Mouse (Mus musculus): Measurements from ENCODE around the gene Thra. TPM values are rescaled to one million over a fixed set of nuclear protein-coding genes. Genes with fewer than 3 reads are reported as not detected.

The Thra gene
- polyA plus RNA-seq, 1 experiment = 28.1 TPM

DNA sequence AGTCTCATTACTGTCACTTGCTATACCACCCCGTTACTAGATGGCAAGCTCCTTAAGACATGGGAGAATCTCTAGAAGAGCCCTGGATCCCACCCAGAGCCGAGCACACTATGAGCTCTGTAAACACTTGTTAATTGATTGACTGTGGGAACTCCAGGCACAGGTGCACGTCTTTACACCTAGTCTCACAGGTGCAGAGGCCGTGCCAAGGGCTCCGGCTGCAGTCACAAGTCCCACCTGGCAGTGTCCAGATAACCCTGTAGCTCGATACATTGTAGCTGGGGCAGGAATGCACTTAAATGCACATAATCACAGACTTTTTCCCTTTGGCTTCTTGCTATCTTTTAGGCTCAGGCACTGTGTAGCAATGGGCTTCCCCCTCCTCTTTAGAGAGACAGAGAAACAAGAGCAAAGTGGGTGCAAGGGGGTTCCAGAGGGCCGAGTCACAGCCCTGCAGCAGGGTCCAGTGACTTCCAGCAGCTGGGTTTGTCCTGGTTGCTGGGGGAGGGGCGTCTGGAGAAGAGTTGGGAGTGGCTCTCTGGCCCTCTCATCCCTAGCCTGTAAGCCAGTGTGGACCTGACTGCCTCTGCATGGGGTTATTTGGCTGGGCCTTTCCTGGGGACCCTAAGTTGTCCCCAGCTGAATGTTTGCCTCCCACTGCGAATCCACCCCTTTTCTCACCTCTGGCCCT, 3.4 kb downstream of the Thra start:
- H3K36me3 ChIP-seq (ENCODE audit: control insufficient read depth, insufficient read depth) = no peaks in the 10 kb centered on the region
- no peaks in the 10 kb centered on the region for H3K27me3 ChIP-seq (ENCODE audit: control insufficient read depth, insufficient read depth, insufficient read length)
- H3ac ChIP-seq (ENCODE audit: control insufficient read depth, insufficient read length, low read depth) = no peak overlapping the region
- H3K79me3 ChIP-seq (ENCODE audit: low read depth) = peaks cover 4% of the 10 kb centered on the region
- no peak overlapping the region for H3K4me3 ChIP-seq (ENCODE audit: insufficient read depth, poor library complexity, severe bottlenecking)
- peaks cover 26% of the 10 kb centered on the region for H3K79me2 ChIP-seq (ENCODE audit: control insufficient read depth, insufficient read depth)
- TF ChIP-seq MAX (IDR thresholded peaks at IDR 0.05) (no peak), FOSL1 (IDR thresholded peaks at IDR 0.05; ENCODE audit: insufficient read depth, low read length, poor library complexity, severe bottlenecking) (no peak), CTCF (IDR thresholded peaks at IDR 0.05; ENCODE audit: control insufficient read depth, insufficient read depth, insufficient read length) (no peak), USF1 (IDR thresholded peaks at IDR 0.05; ENCODE audit: low read depth) (no peak), MYOG (IDR thresholded peaks at IDR 0.05; ENCODE audit: control insufficient read depth, extremely low read depth, insufficient read length) (no peak), MYOD1 (IDR thresholded peaks at IDR 0.05; ENCODE audit: control insufficient read depth, insufficient read length, low read depth) (no peak), CEBPB (IDR thresholded peaks at IDR 0.05; ENCODE audit: low read depth) (no peak)

DNA sequence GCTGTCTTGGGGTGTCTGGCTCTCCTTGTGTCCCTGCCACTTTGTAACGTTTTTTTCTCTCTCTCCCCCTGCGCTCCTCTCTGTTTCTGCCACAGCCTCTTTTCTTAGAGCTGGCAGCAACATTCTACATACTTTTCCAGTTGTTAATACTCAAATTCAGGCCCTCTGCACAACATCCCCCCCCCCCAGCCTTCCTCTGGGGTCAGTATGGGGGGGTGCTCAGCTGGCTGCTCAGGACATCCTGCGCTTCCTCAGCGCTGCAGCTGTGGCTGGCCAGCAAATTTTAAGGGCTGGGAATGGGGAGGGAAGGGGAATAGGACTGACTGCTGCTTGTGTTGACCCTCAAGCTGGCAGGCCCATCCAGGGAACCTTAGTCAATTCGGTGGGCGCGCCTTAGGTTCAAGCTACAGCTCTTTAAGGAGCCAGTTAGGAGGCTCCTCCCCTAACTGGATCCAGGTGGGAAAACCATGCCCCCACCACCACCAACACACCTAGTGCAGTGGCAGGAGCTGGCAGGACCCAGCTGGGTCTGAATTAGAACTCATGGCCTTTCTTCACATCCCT, 4.1 kb downstream of the Thra start:
- Histone ChIP-seq H3K27me3 (ENCODE audit: control insufficient read depth, insufficient read depth, insufficient read length) (no peaks in the 10 kb centered on the region), H3K79me2 (ENCODE audit: control insufficient read depth, insufficient read depth) (peaks cover 30% of the 10 kb centered on the region), H3K36me3 (ENCODE audit: control insufficient read depth, insufficient read depth) (no peaks in the 10 kb centered on the region), H3K4me3 (ENCODE audit: insufficient read depth, poor library complexity, severe bottlenecking) (no peak overlapping the region), H3ac (ENCODE audit: control insufficient read depth, insufficient read length, low read depth) (no peak overlapping the region), H3K79me3 (ENCODE audit: low read depth) (peaks cover 4% of the 10 kb centered on the region)
- no peak for TF ChIP-seq MAX (IDR thresholded peaks at IDR 0.05)
- TF ChIP-seq CTCF (IDR thresholded peaks at IDR 0.05; ENCODE audit: control insufficient read depth, insufficient read depth, insufficient read length) = no peak
- TF ChIP-seq MYOD1 (IDR thresholded peaks at IDR 0.05; ENCODE audit: control insufficient read depth, insufficient read length, low read depth) = no peak
- no peak for TF ChIP-seq USF1 (IDR thresholded peaks at IDR 0.05; ENCODE audit: low read depth)
- TF ChIP-seq MYOG (IDR thresholded peaks at IDR 0.05; ENCODE audit: control insufficient read depth, extremely low read depth, insufficient read length) = no peak
- TF ChIP-seq CEBPB (IDR thresholded peaks at IDR 0.05; ENCODE audit: low read depth) = no peak
- no peak for TF ChIP-seq FOSL1 (IDR thresholded peaks at IDR 0.05; ENCODE audit: insufficient read depth, low read length, poor library complexity, severe bottlenecking)

DNA sequence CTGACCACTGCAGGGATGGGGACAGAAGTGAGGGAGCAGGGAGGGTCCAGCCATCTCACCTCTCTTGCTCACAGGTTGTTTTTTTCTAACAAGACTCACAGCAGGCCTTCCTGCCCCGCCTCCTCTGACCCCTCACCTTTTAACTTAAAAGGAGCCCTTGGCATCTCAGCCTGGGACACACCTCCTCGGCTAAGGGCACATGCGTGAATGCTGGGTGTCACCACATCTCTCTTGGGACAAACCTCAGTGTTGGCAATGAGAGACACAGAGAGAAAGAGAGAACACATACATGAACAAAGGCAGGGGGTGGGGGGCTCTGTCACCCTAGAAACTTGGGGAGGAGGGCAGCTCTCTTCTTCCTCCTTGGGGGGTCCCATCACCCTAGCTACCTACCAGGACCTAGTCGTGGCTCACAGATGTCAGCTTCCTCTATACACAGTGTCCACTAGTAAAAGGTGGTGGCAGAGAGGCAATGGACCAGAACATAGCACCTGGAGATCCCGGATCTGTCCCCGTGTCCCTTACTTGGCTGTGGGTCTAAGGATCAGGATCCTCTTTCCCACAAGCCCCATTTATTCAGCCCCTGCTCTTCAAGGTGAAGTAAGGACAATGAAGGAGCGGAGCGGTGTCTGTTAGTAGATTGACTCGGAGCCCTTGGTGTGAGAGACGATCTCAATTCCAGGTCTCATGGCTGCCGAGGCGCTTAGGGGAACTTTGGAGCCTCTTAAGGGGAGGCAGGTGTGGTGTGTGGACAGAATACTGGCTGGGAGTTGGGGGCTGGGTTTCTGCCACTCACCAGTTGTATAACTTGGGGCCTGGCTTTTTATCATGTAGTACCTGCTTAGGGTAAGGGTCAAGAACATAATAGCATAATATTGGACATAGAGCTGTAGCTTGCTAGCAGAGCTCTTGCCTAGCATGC, 5.8 kb downstream of the Thra start:
- H3K4me3 ChIP-seq (ENCODE audit: insufficient read depth, poor library complexity, severe bottlenecking) = no peak overlapping the region
- no peak overlapping the region for H3ac ChIP-seq (ENCODE audit: control insufficient read depth, insufficient read length, low read depth)
- no peaks in the 10 kb centered on the region for H3K27me3 ChIP-seq (ENCODE audit: control insufficient read depth, insufficient read depth, insufficient read length)
- TF ChIP-seq CEBPB (IDR thresholded peaks at IDR 0.05; ENCODE audit: low read depth) = no peak
- TF ChIP-seq FOSL1 (IDR thresholded peaks at IDR 0.05; ENCODE audit: insufficient read depth, low read length, poor library complexity, severe bottlenecking) = no peak
- no peak for TF ChIP-seq CTCF (IDR thresholded peaks at IDR 0.05; ENCODE audit: control insufficient read depth, insufficient read depth, insufficient read length)
- TF ChIP-seq MYOG (IDR thresholded peaks at IDR 0.05; ENCODE audit: control insufficient read depth, extremely low read depth, insufficient read length) = no peak
- TF ChIP-seq MYOD1 (IDR thresholded peaks at IDR 0.05; ENCODE audit: control insufficient read depth, insufficient read length, low read depth) = no peak
- TF ChIP-seq USF1 (IDR thresholded peaks at IDR 0.05; ENCODE audit: low read depth) = no peak
- no peak for TF ChIP-seq MAX (IDR thresholded peaks at IDR 0.05)
- H3K79me3 ChIP-seq (ENCODE audit: low read depth) = peaks cover 4% of the 10 kb centered on the region
- H3K79me2 ChIP-seq (ENCODE audit: control insufficient read depth, insufficient read depth) = peaks cover 30% of the 10 kb centered on the region
- H3K36me3 ChIP-seq (ENCODE audit: control insufficient read depth, insufficient read depth) = no peaks in the 10 kb centered on the region

DNA sequence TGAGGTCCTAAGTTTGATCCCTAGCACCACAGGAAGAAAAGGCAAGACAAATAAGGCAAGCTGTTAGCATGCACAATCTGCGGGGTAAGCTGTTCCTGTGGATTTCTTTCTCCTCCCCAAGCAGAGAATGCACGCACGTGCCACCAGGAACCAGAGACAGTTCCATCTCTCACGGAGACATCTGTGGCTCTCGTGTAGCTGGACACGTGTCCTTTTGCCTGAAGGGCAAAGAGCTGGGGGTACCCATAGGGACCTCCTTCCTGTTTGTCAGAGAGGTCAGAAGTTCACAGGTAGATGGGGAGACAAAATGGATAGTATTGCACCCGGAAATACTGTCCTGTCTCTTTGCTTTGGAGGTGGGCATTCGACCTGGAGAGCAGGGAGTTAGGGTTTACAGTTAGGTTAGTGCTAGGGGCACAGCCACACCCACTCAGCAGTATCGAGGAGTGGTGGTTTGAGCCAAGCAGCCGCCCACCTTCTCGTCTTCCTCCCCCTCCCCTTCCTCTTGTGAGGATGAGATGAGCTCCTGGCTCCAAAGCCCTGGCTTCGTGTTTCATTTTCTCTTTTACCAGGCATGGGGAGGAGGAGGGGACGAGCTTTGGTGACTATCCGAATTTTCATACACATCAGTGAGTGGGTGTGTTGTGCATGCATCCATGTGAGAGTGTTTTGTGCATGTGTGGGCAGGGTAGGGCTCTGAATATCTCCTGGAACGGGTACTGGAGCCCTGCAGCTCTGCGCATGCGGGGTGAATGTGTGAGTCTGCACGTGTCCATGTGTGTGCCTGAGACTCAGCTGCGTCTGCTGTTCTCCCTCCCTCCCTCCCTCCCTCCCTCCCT, 6.6 kb downstream of the Thra start:
- H3K79me3 ChIP-seq (ENCODE audit: low read depth) = peaks cover 4% of the 10 kb centered on the region
- TF ChIP-seq MAX (IDR thresholded peaks at IDR 0.05) (peak; percentile 67), USF1 (IDR thresholded peaks at IDR 0.05; ENCODE audit: low read depth) (peak; percentile 67), FOSL1 (IDR thresholded peaks at IDR 0.05; ENCODE audit: insufficient read depth, low read length, poor library complexity, severe bottlenecking) (no peak)
- no peak overlapping the region for H3K4me3 ChIP-seq (ENCODE audit: insufficient read depth, poor library complexity, severe bottlenecking)
- peaks cover 36% of the 10 kb centered on the region for H3K79me2 ChIP-seq (ENCODE audit: control insufficient read depth, insufficient read depth)
- H3K27me3 ChIP-seq (ENCODE audit: control insufficient read depth, insufficient read depth, insufficient read length) = no peaks in the 10 kb centered on the region
- no peaks in the 10 kb centered on the region for H3K36me3 ChIP-seq (ENCODE audit: control insufficient read depth, insufficient read depth)
- H3ac ChIP-seq (ENCODE audit: control insufficient read depth, insufficient read length, low read depth) = peak overlapping the region; percentile 51
